In genomic region chr1:88705799-88706198, GRCm38 (mm10) we compare ENCODE assay signal across 9 mouse cellular contexts. TPM values are rescaled to one million over a fixed set of nuclear protein-coding genes. Genes with fewer than 3 reads are reported as not detected.
DNase-seq lines count a peak whose midpoint lies in the region; ATAC-seq and TF ChIP-seq lines count a peak whose summit lies in the region.
"Had no signal": no experiment of that assay in that cellular context is flagged by ENCODE, and none has a peak within 500 bp of the region (broad histone marks: within the 10 kb centered on the region; RNA-seq: fewer than 3 reads in every experiment).

No protein-coding gene starts in this region.

- H3K4me3 ChIP-seq in CH12.LX (replicated peaks in 1 of 3; ENCODE audit: low read depth in 2 of 3, low read length in 2 of 3, poor library complexity in 1 of 3): peak overlapping the region in 1 of 3 experiments; percentile 26
- no peak overlapping the region for H3K4me3 ChIP-seq in forebrain, embryonic 12.5 days (replicated peaks)
- no peak overlapping the region for H3K4me3 ChIP-seq in lung, adult 2 months (replicated peaks; ENCODE audit: extremely low read depth, low read depth, low read length)
- H3K4me3 ChIP-seq: liver, embryonic 15.5 days had no signal

- no peaks in the 10 kb centered on the region for H3K36me3 ChIP-seq in CH12.LX (replicated peaks in 1 of 2; ENCODE audit: control insufficient read depth in 1 of 2, insufficient read depth in 1 of 2, low read length in 1 of 2)
- no peaks in the 10 kb centered on the region for H3K36me3 ChIP-seq in forebrain, embryonic 12.5 days (replicated peaks)
- H3K36me3 ChIP-seq: liver, embryonic 15.5 days had no signal

- H3K9ac ChIP-seq in CH12.LX (ENCODE audit: insufficient read depth, low read depth): peak overlapping the region; percentile 29; the same call in 1 of the 2 replicates
- 0 out of 2 replicates have a peak overlapping the region, but pooled peaks have one; percentile 25 for H3K9ac ChIP-seq in forebrain, embryonic 12.5 days
- H3K9ac ChIP-seq: liver, embryonic 15.5 days had no signal

- H3K9me3 ChIP-seq in CH12.LX (replicated peaks; ENCODE audit: low read length): peaks cover 50% of the 10 kb centered on the region
- no peaks in the 10 kb centered on the region for H3K9me3 ChIP-seq in forebrain, embryonic 12.5 days
- H3K9me3 ChIP-seq: liver, embryonic 15.5 days had no signal

- H3K27ac ChIP-seq in CH12.LX (ENCODE audit: insufficient read depth, low read depth): peak overlapping the region; percentile 11; the same call in 1 of the 2 replicates
- no peak overlapping the region for H3K27ac ChIP-seq in forebrain, embryonic 12.5 days
- H3K27ac ChIP-seq: liver, embryonic 15.5 days had no signal

- intact Hi-C loops in heart, postnatal 14 days (cut with DNase I): loop anchor here (1.0 to 2.0 kb wide), 4 partner anchors 143 to 281 kb away; no protein-coding TSS in a partner anchor

- TF ChIP-seq CTCF in CH12.LX (conservative IDR thresholded peaks at IDR 0.05 in 1 of 2, IDR thresholded peaks at IDR 0.05 in 1 of 2; ENCODE audit: low read depth in 2 of 2, low read length in 2 of 2): peak; percentile 51 to 90
- TF ChIP-seq CTCF in lung, adult 2 months (IDR thresholded peaks at IDR 0.05; ENCODE audit: insufficient read depth, low read length): peak; percentile 98

- DNase-seq in CH12.LX (ENCODE audit: extremely low read depth): peak; percentile 89
- DNase-seq in c-Kit-positive CD71-positive TER-119-negative erythroid progenitor cells, embryonic 14.5 days (ENCODE audit: low read depth): peak; percentile 65
- peak; percentile 92 to 93 for DNase-seq in heart, postnatal 14 days
- peak; percentile 70 for DNase-seq in large intestine, adult 2 months (ENCODE audit: low read depth, low spot score)
- peak; percentile 86 for DNase-seq in lung, adult 2 months
- DNase-seq in testis, postnatal 14 days (ENCODE audit: low spot score): peak; percentile 88

- H3K79me2 ChIP-seq in CH12.LX (replicated peaks; ENCODE audit: control insufficient read depth, extremely low read depth, insufficient read depth, poor library complexity, severe bottlenecking): peaks cover 7% of the 10 kb centered on the region

- in situ Hi-C loops in CH12.LX (cut with MboI; ENCODE audit: low pct_ligation_motif_present, low pct_unique_long_range_greater_than_20kb, low sequenced_read_pairs): loop anchor here (10.0 kb wide), 2 partner anchors 141 to 281 kb away; no protein-coding TSS in a partner anchor

- dilution Hi-C loops in CH12.LX (cut with MboI; ENCODE audit: extremely low pct_ligation_motif_present, extremely low pct_unique_long_range_greater_than_20kb, low sequenced_read_pairs): no loop called here

- peak; percentile 94 for TF ChIP-seq RAD21 in CH12.LX (IDR thresholded peaks at IDR 0.05; ENCODE audit: low read depth, low read length)

- no peaks in the 10 kb centered on the region for H3K27me3 ChIP-seq in CH12.LX (replicated peaks)
- H3K27me3 ChIP-seq in forebrain, embryonic 12.5 days: peaks cover 18% of the 10 kb centered on the region

- no peak for TF ChIP-seq EP300 in CH12.LX (IDR thresholded peaks at IDR 0.05; ENCODE audit: low read length)

- ATAC-seq in forebrain, embryonic 12.5 days (ENCODE audit: low FRiP score): peak; percentile 75
- peak; percentile 83 for ATAC-seq in neutrophil, adult 5-6 weeks (ENCODE audit: extremely low read depth, insufficient number of reproducible peaks, low FRiP score, poor library complexity, severe bottlenecking)

- TF ChIP-seq POLR2A in CH12.LX (IDR thresholded peaks at IDR 0.05; ENCODE audit: low read depth, low read length): no peak
- no peak for TF ChIP-seq POLR2A in lung, adult 2 months (IDR thresholded peaks at IDR 0.05; ENCODE audit: borderline replicate concordance, extremely low read depth, low read depth, low read length)

- peaks cover 0 to 9% of the 10 kb centered on the region in 2 experiments; a peak in 1 of 4 replicates for H3K4me1 ChIP-seq in CH12.LX (ENCODE audit: control insufficient read depth in 1 of 2, insufficient read depth in 2 of 2)
- H3K4me1 ChIP-seq in forebrain, embryonic 12.5 days: peaks cover 17% of the 10 kb centered on the region
- 0 out of 2 replicates have a peak, but pooled peaks cover 2% of the 10 kb centered on the region for H3K4me1 ChIP-seq in lung, adult 2 months (ENCODE audit: control insufficient read depth, insufficient read depth, low read length)

- under 1% methylated on average over 15 of the region's 15 CpGs for WGBS in forebrain, embryonic 12.5 days
- under 1% methylated on average over 15 of the region's 15 CpGs for WGBS in large intestine, adult 2 months
- WGBS in lung, adult 2 months: 2% methylated on average over 15 of the region's 15 CpGs

- peak overlapping the region; percentile 59; the same call in 1 of the 2 replicates for H3K4me2 ChIP-seq in CH12.LX (ENCODE audit: insufficient read depth, low read depth, poor library complexity, severe bottlenecking)
- peak overlapping the region; percentile 30 for H3K4me2 ChIP-seq in forebrain, embryonic 12.5 days
- H3K4me2 ChIP-seq: liver, embryonic 15.5 days had no signal

TF ChIP-seq in CH12.LX, 34 proteins besides CTCF, POLR2A, EP300 and RAD21:
- TF ChIP-seq ETS1 (conservative IDR thresholded peaks at IDR 0.05; ENCODE audit: low read depth, low read length): no peak
- no peak for TF ChIP-seq ZNF384 (IDR thresholded peaks at IDR 0.05; ENCODE audit: low read depth, low read length)
- TF ChIP-seq KAT2A (IDR thresholded peaks at IDR 0.05; ENCODE audit: insufficient replicate concordance, low read length): no peak
- peak; percentile 52 for TF ChIP-seq BHLHE40 (IDR thresholded peaks at IDR 0.05; ENCODE audit: low read depth, low read length)
- TF ChIP-seq IRF4 (IDR thresholded peaks at IDR 0.05; ENCODE audit: low read depth, low read length): peak; percentile 39; the same call in 1 of the 2 replicates
- TF ChIP-seq HCFC1 (IDR thresholded peaks at IDR 0.05; ENCODE audit: low read depth, low read length): no peak
- TF ChIP-seq USF1 (IDR thresholded peaks at IDR 0.05; ENCODE audit: low read depth, low read length): no peak
- peak; percentile 34; the same call in 1 of the 2 replicates for TF ChIP-seq TCF12 (IDR thresholded peaks at IDR 0.05; ENCODE audit: low read depth, low read length)
- TF ChIP-seq MAZ (IDR thresholded peaks at IDR 0.05; ENCODE audit: low read depth, low read length): no peak
- peak; percentile 66 for TF ChIP-seq ZC3H11A (IDR thresholded peaks at IDR 0.05; ENCODE audit: low read depth, low read length)
- peak; percentile 80 for TF ChIP-seq SMC3 (IDR thresholded peaks at IDR 0.05; ENCODE audit: low read depth, low read length)
- no peak for TF ChIP-seq PAX5 (IDR thresholded peaks at IDR 0.05; ENCODE audit: low read length)
- peak; percentile 75; the same call in 1 of the 2 replicates for TF ChIP-seq MAX (IDR thresholded peaks at IDR 0.05; ENCODE audit: low read length)
- TF ChIP-seq NRF1 (IDR thresholded peaks at IDR 0.05; ENCODE audit: low read depth, low read length): peak; percentile 93
- TF ChIP-seq SIN3A (IDR thresholded peaks at IDR 0.05; ENCODE audit: low read length): peak; percentile 52; the same call in 1 of the 2 replicates
- peak; percentile 38; the same call in 1 of the 2 replicates for TF ChIP-seq MEF2A (IDR thresholded peaks at IDR 0.05; ENCODE audit: borderline replicate concordance, low read depth, low read length)

RNA-seq across cellular contexts. Expression of gene Arl4c, which starts 3.8 kb away (rescaled TPM):
- total RNA-seq in CH12.LX (2012; rRNA removed) (32.2 and 33.9 TPM in 2 replicates), CH12.LX (2014; rRNA removed) (24.1 and 25.8 TPM in 2 replicates)
- polyA plus RNA-seq in CH12.LX (2012; ENCODE audit: insufficient read length, low read depth): 30.8 and 31.6 TPM in 2 replicates
- polyA plus RNA-seq in forebrain, embryonic 12.5 days (2016; fragmentation: Nextera tagmentation; extraction: Ambion mirVana): 34.7 and 35.2 TPM in 2 replicates
- 1 to 10 TPM; 7.8 to 8.8 TPM for total RNA-seq in heart, postnatal 14 days (2021)
- 2.0 and 3.1 TPM in 2 replicates for polyA plus RNA-seq in large intestine, adult 2 months (2012; rRNA removed)
- 17.6 and 22.1 TPM in 2 replicates for polyA plus RNA-seq in lung, adult 2 months (2012; rRNA removed)
- total RNA-seq in neutrophil, adult 5-6 weeks (2017): 57.7 and 64.0 TPM in 2 replicates
